Mouse (Mus musculus): ENCODE measurements around the gene Tmbim1.
"Not testable (repeated sequence)": the region's sequence is repeated elsewhere in the genome, so short reads cannot be mapped to it uniquely, and the experiment has no call there.

The Tmbim1 gene

DNA sequence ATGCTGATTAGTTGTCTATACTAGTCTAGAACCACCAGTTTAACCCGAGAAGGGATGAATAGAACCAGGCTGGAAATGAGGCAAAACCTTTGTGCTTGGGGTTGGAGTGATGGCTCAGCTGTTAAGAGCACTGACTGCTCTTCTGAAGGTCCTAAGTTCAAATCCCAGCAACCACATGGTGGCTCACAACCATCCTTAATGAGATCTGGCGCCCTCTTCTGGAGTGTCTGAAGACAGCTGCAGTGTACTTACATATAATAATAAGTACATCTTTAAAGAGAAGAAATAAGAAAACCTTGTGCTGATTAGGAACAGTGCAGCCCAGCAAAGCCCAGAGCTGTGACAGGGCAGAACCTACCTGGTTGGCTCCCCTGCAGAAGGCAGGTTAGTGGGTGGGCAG is 21.5 kb upstream of the Tmbim1 start:
- DNase-seq (ENCODE audit: low spot score), result not testable (repeated sequence)

GRCm38 (mm10) chr1:74321396-74321795 is 16.0 kb upstream of the Tmbim1 start:
- DNase-seq (ENCODE audit: low spot score), result no peak

DNA sequence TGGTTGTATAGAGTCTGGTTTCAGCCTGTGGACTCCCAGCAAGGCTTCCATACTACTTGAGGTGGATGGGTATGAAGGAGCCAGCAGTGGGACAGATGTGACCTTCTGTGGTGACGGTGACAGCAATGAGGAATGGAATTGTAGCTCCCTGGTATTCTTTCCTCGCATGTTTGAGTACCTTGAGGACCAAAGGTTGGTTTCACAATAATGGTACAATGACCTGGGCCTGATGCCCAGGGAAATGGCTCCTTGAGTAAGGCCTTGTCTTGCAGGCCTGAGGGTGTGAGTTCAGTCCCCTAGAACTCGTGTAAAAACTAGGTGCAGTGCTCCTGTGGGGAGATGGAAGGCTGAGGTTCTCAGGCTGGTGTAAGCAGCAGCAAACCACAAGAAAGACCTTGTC is 13.3 kb upstream of the Tmbim1 start:
- no peak for DNase-seq (ENCODE audit: low spot score)

DNA sequence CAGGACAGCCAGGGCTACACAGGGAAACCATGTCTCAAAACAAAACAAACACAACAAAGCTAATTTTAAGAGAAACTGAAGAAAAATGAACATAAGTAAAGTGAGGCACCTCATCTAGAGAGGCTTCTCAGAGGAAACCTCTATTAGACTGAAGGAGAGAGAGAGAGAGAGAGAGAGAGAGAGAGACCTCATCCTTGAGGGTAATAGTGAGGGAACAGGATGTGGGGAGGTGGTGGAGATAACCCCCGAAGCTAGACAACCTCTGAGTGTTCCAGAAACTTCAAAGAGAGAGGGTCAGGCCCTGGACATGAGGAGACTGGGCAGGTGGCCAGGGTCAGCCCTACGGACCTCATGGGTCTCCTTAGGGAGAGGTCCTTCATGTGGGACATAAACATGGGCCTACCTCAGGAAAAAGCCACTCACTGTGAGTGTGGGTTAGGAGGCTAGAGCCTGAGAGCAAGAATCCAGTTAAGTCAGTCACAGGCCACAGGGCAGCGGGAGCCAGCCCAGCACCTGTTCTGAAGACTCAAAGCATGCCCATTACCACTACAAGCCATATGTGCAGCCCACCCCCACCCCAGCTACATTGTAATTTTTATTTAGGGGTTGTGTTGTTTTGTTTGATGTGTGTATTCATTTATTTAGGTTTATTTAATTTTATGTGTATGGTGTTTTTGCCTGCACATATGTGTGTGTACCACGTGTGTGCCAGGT is 10.8 kb upstream of the Tmbim1 start:
- DNase-seq (ENCODE audit: low spot score), result no peak

DNA sequence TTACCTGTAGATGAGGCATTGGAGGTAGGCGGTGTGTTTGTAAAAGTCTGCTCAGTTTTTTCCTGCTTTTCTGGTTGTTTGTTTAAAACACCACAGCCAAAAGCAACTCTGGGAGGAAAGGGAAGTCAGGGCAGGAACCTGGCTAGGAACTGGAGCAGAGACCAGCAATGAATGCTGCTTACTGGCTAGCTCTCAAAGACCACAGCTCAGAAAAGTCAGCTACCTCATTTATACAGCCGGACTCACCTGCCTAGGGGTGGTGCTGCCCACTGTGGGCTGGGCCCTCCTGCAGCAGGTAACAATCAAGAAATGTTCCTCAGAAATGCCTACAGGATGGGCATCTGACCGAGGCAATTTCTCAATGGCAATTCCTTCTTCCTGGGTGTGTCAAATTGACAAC is 9.4 kb upstream of the Tmbim1 start:
- no peak for DNase-seq (ENCODE audit: low spot score)

DNA sequence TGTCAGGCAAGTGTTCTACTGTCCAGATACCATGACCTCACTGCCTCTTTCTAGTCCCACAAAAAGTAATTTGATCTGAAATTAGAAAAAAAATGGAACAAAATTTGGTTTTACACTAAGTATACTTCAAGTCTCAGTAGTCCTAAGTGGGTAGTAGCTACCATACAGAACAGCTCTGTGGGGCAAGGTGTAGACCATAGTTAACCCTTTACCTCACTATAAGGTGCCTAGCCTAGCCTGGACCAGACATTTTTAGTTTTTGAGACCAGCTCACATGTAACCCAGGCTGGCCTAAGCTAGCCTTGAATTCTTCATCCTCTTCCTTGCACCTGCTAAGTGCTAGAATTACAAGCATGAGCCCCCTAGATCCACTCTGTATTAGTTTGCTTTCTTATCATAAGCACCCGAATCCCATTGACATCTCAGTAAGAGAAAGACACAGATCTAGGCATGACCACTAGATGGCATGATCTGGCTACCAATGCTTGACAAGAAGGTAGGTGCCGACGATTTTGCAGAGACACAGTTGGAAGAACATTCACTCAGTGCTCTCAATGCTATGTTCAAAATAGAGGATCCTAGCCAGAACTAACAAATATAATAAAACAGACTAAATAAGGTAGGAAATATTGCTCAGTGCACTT is 7.7 kb upstream of the Tmbim1 start:
- DNase-seq (ENCODE audit: low spot score), result no peak

- DNase-seq (ENCODE audit: low spot score), result no peak
Observed at GRCm38 (mm10) chr1:74309767-74310166, 4.3 kb upstream of the Tmbim1 start.

GRCm38 (mm10) chr1:74308001-74308964 is 2.9 kb upstream of the Tmbim1 start:
- DNase-seq (ENCODE audit: low spot score), result no peak

GRCm38 (mm10) chr1:74307146-74307545 is 1.7 kb upstream of the Tmbim1 start:
- no peak for DNase-seq (ENCODE audit: low spot score)

- no peak for DNase-seq (ENCODE audit: low spot score)
Observed at GRCm38 (mm10) chr1:74304946-74305345, 476 bp downstream of the Tmbim1 start.

GRCm38 (mm10) chr1:74304339-74304790 is 1.1 kb downstream of the Tmbim1 start:
- no peak for DNase-seq (ENCODE audit: low spot score)

GRCm38 (mm10) chr1:74303509-74304338 is 1.7 kb downstream of the Tmbim1 start:
- peak; percentile 73 for DNase-seq (ENCODE audit: low spot score)

DNA sequence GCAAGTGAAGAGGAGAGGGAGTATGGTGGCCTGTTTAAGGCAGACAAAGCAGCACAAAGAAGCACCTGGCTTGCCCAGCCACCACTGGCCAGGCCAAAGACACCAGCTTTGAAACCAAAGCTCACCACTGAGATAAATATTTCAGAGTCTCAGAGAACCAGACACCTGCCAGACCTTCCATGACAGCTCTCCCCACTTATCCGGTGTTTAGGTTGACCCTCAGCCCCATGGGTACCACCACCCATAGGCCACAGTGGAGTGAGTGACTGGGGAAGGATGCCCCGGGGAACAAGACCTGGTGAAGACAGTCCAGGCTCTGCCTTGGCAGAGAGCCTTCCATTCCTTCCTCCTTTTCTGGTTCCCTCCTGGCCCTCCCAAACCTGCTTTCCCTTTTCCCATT is 2.6 kb downstream of the Tmbim1 start:
- no peak for DNase-seq (ENCODE audit: low spot score)

DNA sequence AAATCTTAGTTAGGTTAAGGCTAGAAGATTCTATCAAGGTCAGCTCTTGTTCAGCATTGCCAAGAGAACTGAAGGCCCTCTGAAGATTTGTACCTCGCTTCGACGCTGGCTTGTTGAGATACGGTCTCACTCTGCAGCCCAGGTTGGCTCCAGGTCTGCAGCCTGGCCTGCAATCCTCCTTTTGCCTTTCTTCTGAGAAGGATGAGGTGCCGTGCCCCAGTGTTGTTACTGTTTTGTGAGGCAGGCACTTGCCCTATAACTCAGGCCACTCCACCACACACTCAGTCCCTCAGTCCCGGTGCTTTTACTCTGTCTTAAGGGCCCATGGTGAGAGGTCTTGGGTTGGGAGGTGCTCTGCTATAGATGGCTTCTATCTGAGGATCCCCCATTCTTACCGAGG is 3.2 kb downstream of the Tmbim1 start:
- no peak for DNase-seq (ENCODE audit: low spot score)

GRCm38 (mm10) chr1:74300347-74301110 is 4.9 kb downstream of the Tmbim1 start:
- no peak for DNase-seq (ENCODE audit: low spot score)

GRCm38 (mm10) chr1:74298996-74299395 is 6.4 kb downstream of the Tmbim1 start:
- no peak for DNase-seq (ENCODE audit: low spot score)

DNA sequence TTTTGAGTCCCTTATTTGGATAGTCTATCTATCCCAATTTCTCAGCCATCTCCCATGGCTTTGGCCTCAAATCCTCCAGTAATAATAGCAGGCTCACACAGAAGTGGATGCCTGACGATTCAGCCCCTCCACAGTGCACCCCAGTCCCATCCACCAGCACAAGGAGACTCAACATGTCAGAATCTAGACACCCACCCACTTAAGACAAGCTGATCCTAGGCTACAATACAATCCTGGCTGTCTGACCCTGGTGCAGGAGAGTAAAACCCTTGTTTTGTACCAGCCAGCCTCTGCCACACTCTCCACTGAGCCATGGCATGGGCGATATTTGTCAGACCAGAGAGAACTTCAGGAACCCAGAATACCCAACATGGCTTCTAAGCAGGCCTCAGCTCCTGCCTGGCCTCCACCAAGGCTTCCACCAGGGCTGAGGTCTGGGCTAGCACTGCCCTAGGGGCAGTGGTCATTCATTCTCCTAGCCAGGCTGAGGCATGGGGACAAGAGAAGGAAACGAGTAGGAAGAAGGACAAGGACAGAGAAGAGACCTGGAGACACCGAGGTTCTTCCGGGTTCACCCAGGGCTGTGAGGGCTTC is 7.2 kb downstream of the Tmbim1 start:
- DNase-seq (ENCODE audit: low spot score), result no peak

- no peak for DNase-seq (ENCODE audit: low spot score)
Observed at GRCm38 (mm10) chr1:74297269-74297668, 8.2 kb downstream of the Tmbim1 start.

- no peak for DNase-seq (ENCODE audit: low spot score)
Observed at GRCm38 (mm10) chr1:74296477-74296876, 8.9 kb downstream of the Tmbim1 start.

GRCm38 (mm10) chr1:74295456-74296171 is 9.8 kb downstream of the Tmbim1 start:
- DNase-seq (ENCODE audit: low spot score), result peak; percentile 85
